Mouse (Mus musculus): ENCODE measurements around the gene Galnt7. TPM values are rescaled to one million over a fixed set of nuclear protein-coding genes. Genes with fewer than 3 reads are reported as not detected.

The Galnt7 gene
- total and polyA plus RNA-seq, 3 experiments = 11.1 to 138 (median 18.5) TPM

DNA sequence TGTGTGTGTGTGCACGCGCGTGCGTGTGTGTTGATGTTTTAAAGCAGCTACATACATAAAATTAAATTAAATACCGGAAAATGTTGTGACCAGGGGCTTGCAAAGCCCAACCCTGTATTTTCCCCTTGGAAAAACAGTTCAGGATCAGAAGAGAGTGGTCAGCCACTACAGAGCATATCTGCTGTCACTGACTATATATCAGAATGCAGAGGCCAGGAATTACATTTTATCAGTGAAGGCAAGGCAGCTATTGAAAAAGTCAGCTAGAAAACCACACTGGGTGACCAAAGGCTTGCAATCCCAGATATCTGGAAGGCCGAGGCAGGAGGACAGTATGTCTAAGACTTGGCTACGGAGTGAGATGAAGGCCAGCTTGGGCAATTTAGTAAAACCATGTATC is 84.8 kb downstream of the Galnt7 start:
- Histone ChIP-seq H3K27ac (ENCODE audit: control insufficient read depth, low read depth, low read length) (no peak overlapping the region), H3K36me3 (ENCODE audit: control insufficient read depth in 1 of 2, insufficient read depth in 2 of 2, low read length in 2 of 2) (peaks cover 0 to 6% of the 10 kb centered on the region in 2 experiments; a peak in 2 of 4 replicates), H3K79me2 (ENCODE audit: control insufficient read depth, insufficient read depth, low read length, poor library complexity) (no peaks in the 10 kb centered on the region), H3K27me3 (ENCODE audit: control insufficient read depth in 1 of 2, insufficient read depth in 2 of 2, low read length in 2 of 2) (no peaks in the 10 kb centered on the region), H3K9ac (ENCODE audit: control insufficient read depth, low read depth, low read length, poor library complexity, severe bottlenecking) (no peak overlapping the region), H3K4me1 (ENCODE audit: control insufficient read depth in 1 of 2, insufficient read depth in 2 of 2, low read length in 2 of 2) (peaks cover 2 to 9% of the 10 kb centered on the region in 2 experiments; a peak in 2 of 4 replicates), H3K4me3 (ENCODE audit: control insufficient read depth in 1 of 2, insufficient read depth in 1 of 2, low read depth in 2 of 2, low read length in 2 of 2) (no peak overlapping the region), H3K9me3 (replicated peaks; ENCODE audit: insufficient read depth, low read length) (no peaks in the 10 kb centered on the region)
- TF ChIP-seq USF1 (IDR thresholded peaks at IDR 0.05; ENCODE audit: low read depth, low read length) (no peak), CHD2 (IDR thresholded peaks at IDR 0.05; ENCODE audit: low read length) (no peak), MYC (IDR thresholded peaks at IDR 0.05; ENCODE audit: low read depth, low read length) (no peak), ETS1 (IDR thresholded peaks at IDR 0.05; ENCODE audit: low read depth, low read length) (no peak), RCOR1 (IDR thresholded peaks at IDR 0.05; ENCODE audit: low read depth, low read length) (no peak), GATA1 (IDR thresholded peaks at IDR 0.05; ENCODE audit: low read depth, low read length) (no peak), MXI1 (IDR thresholded peaks at IDR 0.05; ENCODE audit: low read depth, low read length) (no peak), UBTF (IDR thresholded peaks at IDR 0.05; ENCODE audit: borderline replicate concordance, insufficient read depth, low read depth, low read length) (no peak), MYB (IDR thresholded peaks at IDR 0.05; ENCODE audit: low read depth, low read length) (no peak), ELF1 (IDR thresholded peaks at IDR 0.05; ENCODE audit: low read depth, low read length) (no peak), SIN3A (IDR thresholded peaks at IDR 0.05; ENCODE audit: low read length) (no peak), ZMIZ1 (IDR thresholded peaks at IDR 0.05; ENCODE audit: low read depth, low read length) (no peak), EP300 (IDR thresholded peaks at IDR 0.05; ENCODE audit: low read depth in 1 of 2, low read length in 2 of 2) (no peak), TAL1 (IDR thresholded peaks at IDR 0.05; ENCODE audit: low read length) (no peak), RAD21 (IDR thresholded peaks at IDR 0.05; ENCODE audit: low read depth, low read length) (no peak), TBP (IDR thresholded peaks at IDR 0.05; ENCODE audit: low read depth, low read length) (no peak), CHD1 (IDR thresholded peaks at IDR 0.05; ENCODE audit: low read depth, low read length) (no peak), JUND (IDR thresholded peaks at IDR 0.05; ENCODE audit: low read depth, low read length) (no peak), CTCF (IDR thresholded peaks at IDR 0.05 in 2 of 3, conservative IDR thresholded peaks at IDR 0.05 in 1 of 3; ENCODE audit: control insufficient read depth in 1 of 3, insufficient read depth in 1 of 3, low read depth in 2 of 3, low read length in 3 of 3, poor library complexity in 1 of 3, severe bottlenecking in 1 of 3) (no peak)
- no peak for DNase-seq (ENCODE audit: low read depth, low spot score)

DNA sequence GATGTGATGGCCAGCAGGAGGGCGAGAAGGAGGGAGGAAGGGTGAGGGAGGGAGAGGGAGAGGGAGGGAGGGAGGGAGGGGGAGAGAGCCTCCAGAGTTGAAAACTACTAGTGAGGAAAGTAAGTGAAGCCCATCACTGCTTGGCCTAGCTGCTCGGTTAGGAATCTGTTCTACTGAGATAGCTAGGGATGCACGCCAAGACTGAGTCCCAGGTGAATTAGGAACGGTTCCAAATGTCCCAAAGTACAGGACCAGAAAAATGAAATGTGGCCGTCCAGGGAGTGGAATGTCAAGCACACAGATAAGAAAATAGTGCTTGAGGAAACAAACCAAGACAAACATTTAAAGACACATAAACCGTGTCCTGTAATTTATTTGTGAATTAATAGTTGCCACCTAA is 87.8 kb downstream of the Galnt7 start:
- TF ChIP-seq TAL1 (IDR thresholded peaks at IDR 0.05; ENCODE audit: low read length) (no peak), POLR2AphosphoS5 (IDR thresholded peaks at IDR 0.05; ENCODE audit: borderline replicate concordance, low read depth, low read length) (no peak), BHLHE40 (IDR thresholded peaks at IDR 0.05; ENCODE audit: borderline replicate concordance, low read depth, low read length) (no peak), RCOR1 (IDR thresholded peaks at IDR 0.05; ENCODE audit: low read depth, low read length) (no peak), ZC3H11A (IDR thresholded peaks at IDR 0.05; ENCODE audit: low read depth, low read length) (no peak), HCFC1 (IDR thresholded peaks at IDR 0.05; ENCODE audit: low read depth, low read length) (no peak), ETS1 (IDR thresholded peaks at IDR 0.05; ENCODE audit: low read depth, low read length) (no peak), ELF1 (IDR thresholded peaks at IDR 0.05; ENCODE audit: low read depth, low read length) (no peak), ZMIZ1 (IDR thresholded peaks at IDR 0.05; ENCODE audit: low read depth, low read length) (no peak), MAX (IDR thresholded peaks at IDR 0.05; ENCODE audit: low read length) (no peak), MYC (IDR thresholded peaks at IDR 0.05; ENCODE audit: low read depth, low read length) (no peak), GATA1 (IDR thresholded peaks at IDR 0.05; ENCODE audit: low read depth, low read length) (no peak), TBP (IDR thresholded peaks at IDR 0.05; ENCODE audit: low read depth, low read length) (no peak), POLR2AphosphoS2 (IDR thresholded peaks at IDR 0.05; ENCODE audit: low read length) (no peak), GABPA (IDR thresholded peaks at IDR 0.05; ENCODE audit: low read depth, low read length) (no peak), NELFE (IDR thresholded peaks at IDR 0.05; ENCODE audit: low read depth, low read length) (no peak), ZNF384 (IDR thresholded peaks at IDR 0.05; ENCODE audit: low read depth, low read length) (no peak), CHD2 (IDR thresholded peaks at IDR 0.05; ENCODE audit: low read length) (no peak)
- Histone ChIP-seq H3K4me3 (ENCODE audit: control insufficient read depth in 1 of 2, insufficient read depth in 1 of 2, low read depth in 2 of 2, low read length in 2 of 2) (no peak overlapping the region), H3K79me2 (ENCODE audit: control insufficient read depth, insufficient read depth, low read length, poor library complexity) (no peaks in the 10 kb centered on the region), H3K4me1 (ENCODE audit: control insufficient read depth in 1 of 2, insufficient read depth in 2 of 2, low read length in 2 of 2) (no peaks in the 10 kb centered on the region), H3K27me3 (ENCODE audit: control insufficient read depth in 1 of 2, insufficient read depth in 2 of 2, low read length in 2 of 2) (no peaks in the 10 kb centered on the region), H3K27ac (ENCODE audit: control insufficient read depth, low read depth, low read length) (no peak overlapping the region), H3K9me3 (replicated peaks; ENCODE audit: insufficient read depth, low read length) (no peaks in the 10 kb centered on the region), H3K36me3 (ENCODE audit: control insufficient read depth in 1 of 2, insufficient read depth in 2 of 2, low read length in 2 of 2) (no peaks in the 10 kb centered on the region), H3K9ac (ENCODE audit: control insufficient read depth, low read depth, low read length, poor library complexity, severe bottlenecking) (no peak overlapping the region)
- no peak for DNase-seq (ENCODE audit: low read depth, low spot score)

Measured in MEL (cell line).